Mouse (Mus musculus) cerebellum, adult 2 months (tissue): ENCODE results near the gene a. TPM values are rescaled to one million over a fixed set of nuclear protein-coding genes. Genes with fewer than 3 reads are reported as not detected.
"Not testable (repeated sequence)": the region's sequence is repeated elsewhere in the genome, so short reads cannot be mapped to it uniquely, and the experiment has no call there.

Experiments used
- DNase-seq, 2 experiments: peaks; one replicate each; pipeline ENCODE4 v3.0.0; 2021
- H3K27ac ChIP-seq: fragments of 200-500 bp; 2 replicates; pipeline ENCODE4 v1.5.1; 2012; ENCODE audit warnings: low read length, control low read depth, inconsistent platforms; ENCODE audit not compliant: insufficient read depth
- H3K27me3 ChIP-seq: fragments of 200-500 bp; 2 replicates; pipeline ENCODE4 v1.6.1; 2012; ENCODE audit warnings: inconsistent platforms, mild to moderate bottlenecking, low read length, moderate library complexity; ENCODE audit not compliant: control insufficient read depth, insufficient read depth
- H3K4me1 ChIP-seq: fragments of 200-500 bp; 2 replicates; pipeline ENCODE4 v1.6.1; 2011; ENCODE audit warnings: low read length; ENCODE audit not compliant: control insufficient read depth, insufficient read depth
- H3K4me3 ChIP-seq: fragments of 200-500 bp; replicated peaks from 2 replicates; pipeline ENCODE3; 2011; ENCODE audit warnings: mild to moderate bottlenecking, low read depth, low read length, control low read depth; ENCODE audit not compliant: insufficient read depth
- CTCF ChIP-seq: fragments of 200-500 bp; IDR thresholded peaks from 2 replicates; pipeline ENCODE4 v1.5.1; 2011; ENCODE audit warnings: low read depth, mild to moderate bottlenecking, control low read depth, low read length, moderate library complexity, borderline replicate concordance; ENCODE audit not compliant: insufficient read depth
- POLR2A ChIP-seq: fragments of 200-500 bp; IDR thresholded peaks from 2 replicates; pipeline ENCODE4 v1.6.1; 2011; ENCODE audit warnings: low read length, control low read depth, borderline replicate concordance; ENCODE audit not compliant: insufficient read depth
- WGBS: fragments of 180-500 bp; shearing (Covaris S2); methylation state at CpG from one replicate; pipeline ENCODE4 v1.1.7; 2018; 5-methylcytosine and 5-hydroxymethylcytosine counted together
- polyA plus RNA-seq: library from polyadenylated mRNA; depleted of rRNA; stranded (reverse); fragments of >200 nt; gene quantifications from 2 replicates; pipeline ENCODE4 v1.2.3, GENCODE M21; 2012

a gene
- polyA plus RNA-seq, 1 experiment, result 0.28 TPM

- WGBS, result 91% methylated on average over 3 of the region's 3 CpGs
- Histone ChIP-seq H3K27me3 (no peaks in the 10 kb centered on the region), H3K4me1 (no peaks in the 10 kb centered on the region), H3K27ac (no peak overlapping the region), H3K4me3 (no peak overlapping the region)
- no peak for DNase-seq
- no peak for TF ChIP-seq POLR2A
- TF ChIP-seq CTCF, result no peak
Measured at GRCm38 (mm10) chr2:154902111-154902510, 110.9 kb downstream of the a start.

- no peak for TF ChIP-seq CTCF
- TF ChIP-seq POLR2A, result no peak
- no peaks in the 10 kb centered on the region for H3K27me3 ChIP-seq
- 55% methylated on average over 2 of the region's 2 CpGs for WGBS
- no peak overlapping the region for H3K4me3 ChIP-seq
- no peaks in the 10 kb centered on the region for H3K4me1 ChIP-seq
- H3K27ac ChIP-seq, result no peak overlapping the region
- no peak for DNase-seq
Measured at GRCm38 (mm10) chr2:154905796-154906195, 114.6 kb downstream of the a start.

GRCm38 (mm10) chr2:154908223-154908622 lies 117.0 kb downstream of the a start:
- 42% methylated on average over 2 of the region's 2 CpGs for WGBS
- H3K4me3 ChIP-seq, DNase-seq, H3K4me1 ChIP-seq, H3K27me3 ChIP-seq, H3K27ac ChIP-seq: not testable (repeated sequence)

- WGBS, result 82% methylated on average over 6 of the region's 6 CpGs
- DNase-seq, result no peak
- no peak overlapping the region for H3K4me3 ChIP-seq
- H3K4me1 ChIP-seq, result no peaks in the 10 kb centered on the region
- TF ChIP-seq POLR2A, result no peak
- no peak for TF ChIP-seq CTCF
- H3K27ac ChIP-seq, result no peak overlapping the region
- H3K27me3 ChIP-seq, result no peaks in the 10 kb centered on the region
Measured at GRCm38 (mm10) chr2:154909789-154910188, 118.6 kb downstream of the a start.

- TF ChIP-seq POLR2A (no peak), CTCF (no peak)
- no peak overlapping the region for H3K4me3 ChIP-seq
- no peaks in the 10 kb centered on the region for H3K27me3 ChIP-seq
- WGBS, result 75% methylated on average over 12 of the region's 12 CpGs
- DNase-seq, result no peak
- H3K27ac ChIP-seq, result no peak overlapping the region
- H3K4me1 ChIP-seq, result no peaks in the 10 kb centered on the region
Measured at GRCm38 (mm10) chr2:154915922-154916541, 124.8 kb downstream of the a start.

GRCm38 (mm10) chr2:154916547-154916946 lies 125.3 kb downstream of the a start:
- DNase-seq, result no peak
- H3K27me3 ChIP-seq, result no peaks in the 10 kb centered on the region
- 20% methylated on average over 2 of the region's 2 CpGs for WGBS
- H3K4me3 ChIP-seq, result no peak overlapping the region
- H3K4me1 ChIP-seq, result no peaks in the 10 kb centered on the region
- no peak for TF ChIP-seq POLR2A
- peak; percentile 22; the same call in 1 of the 2 replicates for TF ChIP-seq CTCF
- no peak overlapping the region for H3K27ac ChIP-seq

- H3K4me1 ChIP-seq, result no peaks in the 10 kb centered on the region
- no peaks in the 10 kb centered on the region for H3K27me3 ChIP-seq
- TF ChIP-seq CTCF (no peak), POLR2A (no peak)
- DNase-seq, result no peak
- 84% methylated on average over 13 of the region's 13 CpGs for WGBS
- H3K27ac ChIP-seq, result no peak overlapping the region
- no peak overlapping the region for H3K4me3 ChIP-seq
Measured at GRCm38 (mm10) chr2:154917866-154918641, 126.9 kb downstream of the a start.

- Histone ChIP-seq H3K4me3 (no peak overlapping the region), H3K27ac (no peak overlapping the region), H3K4me1 (no peaks in the 10 kb centered on the region), H3K27me3 (no peaks in the 10 kb centered on the region)
- TF ChIP-seq POLR2A, result no peak
- TF ChIP-seq CTCF, result no peak
- no peak for DNase-seq
- WGBS, result 38% methylated on average over 7 of the region's 7 CpGs
Measured at GRCm38 (mm10) chr2:154920896-154921295, 129.7 kb downstream of the a start.

GRCm38 (mm10) chr2:154922134-154922533 lies 130.9 kb downstream of the a start:
- not testable (repeated sequence) for H3K27me3 ChIP-seq, H3K27ac ChIP-seq, DNase-seq, H3K4me1 ChIP-seq, H3K4me3 ChIP-seq
- no CpG with 5 or more reads among the region's 4 CpGs for WGBS
